Mouse (Mus musculus) left cerebral cortex, postnatal 14 days (tissue): ENCODE measurements around the gene Son. TPM values are rescaled to one million over a fixed set of nuclear protein-coding genes. Genes with fewer than 3 reads are reported as not detected.
A peak's percentile ranks its signal among the peaks of the same experiment; 100 is the strongest.
"Not testable (repeated sequence)": the region's sequence is repeated elsewhere in the genome, so short reads cannot be mapped to it uniquely, and the experiment has no call there.

Source experiments
- DNase-seq, 2 experiments: peaks; one replicate each; pipeline ENCODE4 v3.0.0; 2021 to 2022; ENCODE audit warnings: low spot score in 2 of 2, mixed read lengths in 1 of 2
- intact Hi-C: fragments of 180-260 bp; cut with DNase I; formaldehyde crosslinking; loops from one replicate; pipeline ENCODE4 v1.15.1; 2025
- total RNA-seq, 2 experiments: library from RNA; stranded (reverse); gene quantifications; 2 replicates each; pipeline ENCODE4 v1.2.3; 2021

Gene Son
- total RNA-seq, 2 experiments from 2014 or later = 200 to 204 TPM

GRCm38 (mm10) chr16:91632439-91632838 is 14.9 kb upstream of the Son start:
- intact Hi-C loops = no loop called here

GRCm38 (mm10) chr16:91632940-91633339 is 14.4 kb upstream of the Son start:
- intact Hi-C loops = no loop called here
- DNase-seq = no peak

More at GRCm38 (mm10) chr16:91632439-91632838, 14.9 kb upstream of the Son start:
- DNase-seq = no peak

GRCm38 (mm10) chr16:91633641-91634040 is 13.7 kb upstream of the Son start:
- intact Hi-C loops = no loop called here
- DNase-seq = no peak

- no peak for DNase-seq
Measured at GRCm38 (mm10) chr16:91639161-91639560, 8.1 kb upstream of the Son start.

GRCm38 (mm10) chr16:91639636-91640035 is 7.7 kb upstream of the Son start:
- no peak for DNase-seq
- intact Hi-C loops = no loop called here

More at GRCm38 (mm10) chr16:91639161-91639560, 8.1 kb upstream of the Son start:
- intact Hi-C loops = no loop called here

GRCm38 (mm10) chr16:91640171-91640570 is 7.1 kb upstream of the Son start:
- intact Hi-C loops = no loop called here
- no peak for DNase-seq

- DNase-seq = no peak
- intact Hi-C loops = no loop called here
Measured at GRCm38 (mm10) chr16:91644901-91645300, 2.4 kb upstream of the Son start.

- intact Hi-C loops, DNase-seq: not testable (repeated sequence)
Measured at GRCm38 (mm10) chr16:91645420-91645819, 1.9 kb upstream of the Son start.

GRCm38 (mm10) chr16:91645995-91646602 is 1.2 kb upstream of the Son start:
- intact Hi-C loops = no loop called here
- no peak for DNase-seq

GRCm38 (mm10) chr16:91646681-91647419 is 456 bp upstream of the Son start, which contains the start of gene Gart:
TSS of gene Gart (minus strand) at chr16:91646952.
- peak; percentile 91 to 92 for DNase-seq
- intact Hi-C loops = no loop called here

- DNase-seq = peak; percentile 42 to 71
- intact Hi-C loops = no loop called here
Measured at GRCm38 (mm10) chr16:91648220-91648550, 879 bp downstream of the Son start.

- intact Hi-C loops = no loop called here
- no peak for DNase-seq
Measured at GRCm38 (mm10) chr16:91649246-91649645, 1.9 kb downstream of the Son start.

GRCm38 (mm10) chr16:91649781-91650180 is 2.5 kb downstream of the Son start:
- no peak for DNase-seq
- intact Hi-C loops = no loop called here

GRCm38 (mm10) chr16:91652191-91652590 is 4.9 kb downstream of the Son start:
- intact Hi-C loops = no loop called here
- DNase-seq = no peak

GRCm38 (mm10) chr16:91655285-91655684 is 8.0 kb downstream of the Son start:
- DNase-seq = no peak
- intact Hi-C loops = no loop called here

GRCm38 (mm10) chr16:91657285-91657684 is 10.0 kb downstream of the Son start:
- no peak for DNase-seq
- intact Hi-C loops = no loop called here

GRCm38 (mm10) chr16:91658471-91658870 is 11.2 kb downstream of the Son start:
- intact Hi-C loops = no loop called here
- DNase-seq = no peak

GRCm38 (mm10) chr16:91659798-91660197 is 12.5 kb downstream of the Son start:
- intact Hi-C loops = loop anchor here (10.0 kb wide), 1 partner anchor 625 kb away; no protein-coding TSS in a partner anchor
- no peak for DNase-seq

- intact Hi-C loops = loop anchor here (10.0 kb wide), 1 partner anchor 627 kb away; no protein-coding TSS in a partner anchor
- no peak for DNase-seq
Measured at GRCm38 (mm10) chr16:91661397-91661796, 14.1 kb downstream of the Son start.

- intact Hi-C loops = loop anchor here (10.0 kb wide), 1 partner anchor 628 kb away; no protein-coding TSS in a partner anchor
- DNase-seq = peak in 1 of 2 experiments; percentile 22
Measured at GRCm38 (mm10) chr16:91662336-91662735, 15.0 kb downstream of the Son start.

- intact Hi-C loops = loop anchor here (10.0 kb wide), 1 partner anchor 629 kb away; no protein-coding TSS in a partner anchor
- no peak for DNase-seq
Measured at GRCm38 (mm10) chr16:91663795-91664194, 16.5 kb downstream of the Son start.
